Mouse (Mus musculus) midbrain, embryonic 14.5 days (tissue): ENCODE results near the gene Tesc. TPM values are rescaled to one million over a fixed set of nuclear protein-coding genes. Genes with fewer than 3 reads are reported as not detected.

Experiments
- ATAC-seq: fragments of 200-750 bp; cut with Nextera tagmentation; 2 replicates; pipeline ENCODE4 v1.8.0; 2017; ENCODE audit warnings: moderate number of reproducible peaks, moderate library complexity; ENCODE audit not compliant: low FRiP score, low TSS enrichment
- DNase-seq: peaks from one replicate; pipeline ENCODE4 v3.0.0-alpha.2; 2015
- H3K27ac ChIP-seq: fragments of 300-500 bp; sonication (generic); replicated peaks from 2 replicates; pipeline ENCODE4 v1.5.1; 2014; ENCODE audit warnings: mild to moderate bottlenecking, low read depth, low read length, moderate library complexity
- H3K27me3 ChIP-seq: fragments of 300-500 bp; sonication (generic); 2 replicates; pipeline ENCODE4 v1.6.1; 2014; ENCODE audit warnings: low read length, control low read depth, mixed read lengths; ENCODE audit not compliant: control insufficient read depth, insufficient read depth
- H3K36me3 ChIP-seq: fragments of 300-500 bp; sonication (generic); 2 replicates; pipeline ENCODE4 v1.6.1; 2014; ENCODE audit warnings: low read length, control low read depth; ENCODE audit not compliant: control insufficient read depth, insufficient read depth
- H3K4me1 ChIP-seq: fragments of 300-500 bp; sonication (generic); 2 replicates; pipeline ENCODE4 v1.6.1; 2014; ENCODE audit warnings: mild to moderate bottlenecking, antibody characterized with exemption, low read length, control low read depth; ENCODE audit not compliant: control insufficient read depth, insufficient read depth
- H3K4me2 ChIP-seq: fragments of 300-500 bp; sonication (generic); 2 replicates; pipeline ENCODE4 v1.6.1; 2014; ENCODE audit warnings: mild to moderate bottlenecking, low read length, moderate library complexity
- H3K4me3 ChIP-seq: fragments of 300-500 bp; sonication (generic); replicated peaks from 2 replicates; pipeline ENCODE4 v1.5.1; 2014; ENCODE audit warnings: low read depth, low read length
- H3K9ac ChIP-seq: fragments of 300-500 bp; sonication (generic); replicated peaks from 2 replicates; pipeline ENCODE4 v1.6.1; 2014; ENCODE audit warnings: mild to moderate bottlenecking, low read length, moderate library complexity
- H3K9me3 ChIP-seq: fragments of 300-500 bp; sonication (generic); 2 replicates; pipeline ENCODE4 v1.6.1; 2016; ENCODE audit warnings: low read length, control low read depth, mixed read lengths; ENCODE audit not compliant: control insufficient read depth
- WGBS: fragments of 180-500 bp; shearing (Covaris S2); extraction: QIAGEN DNeasy Blood & Tissue Kit; methylation state at CpG from one replicate; pipeline ENCODE4 v1.1.7; 2014; 5-methylcytosine and 5-hydroxymethylcytosine counted together
- polyA plus RNA-seq: library from polyadenylated mRNA; unstranded; fragments of >200 nt; fragmentation: Nextera tagmentation; extraction: Ambion mirVana; gene quantifications from 2 replicates; pipeline ENCODE4 v1.2.1, GENCODE M21; 2014

Gene Tesc
- polyA plus RNA-seq, 1 experiment from 2014 or later = 4.9 TPM

- H3K9me3 ChIP-seq = no peaks in the 10 kb centered on the region
- H3K9ac ChIP-seq = no peak overlapping the region
- DNase-seq (peak; percentile 73), ATAC-seq (no peak; the same call in 1 of the 2 replicates)
- no peak overlapping the region for H3K4me3 ChIP-seq
- 45% methylated on average over 7 of the region's 7 CpGs for WGBS
- no peak overlapping the region for H3K4me2 ChIP-seq
- peak overlapping the region; percentile 70 for H3K27ac ChIP-seq
- no peaks in the 10 kb centered on the region for H3K27me3 ChIP-seq
- peaks cover 23% of the 10 kb centered on the region for H3K4me1 ChIP-seq
- peaks cover 34% of the 10 kb centered on the region for H3K36me3 ChIP-seq
These were observed 61.6 kb downstream of the Tesc start for GRCm38 (mm10) chr5:118089102-118089501.

GRCm38 (mm10) chr5:118090101-118090500 lies 62.6 kb downstream of the Tesc start:
- Histone ChIP-seq H3K9me3 (no peaks in the 10 kb centered on the region), H3K4me2 (no peak overlapping the region), H3K4me1 (peaks cover 13% of the 10 kb centered on the region; the same call in 1 of the 2 replicates), H3K27ac (peak overlapping the region; percentile 70), H3K9ac (no peak overlapping the region), H3K36me3 (peaks cover 40% of the 10 kb centered on the region), H3K27me3 (no peaks in the 10 kb centered on the region), H3K4me3 (no peak overlapping the region)
- no peak for ATAC-seq
- 98% methylated on average over 6 of the region's 6 CpGs for WGBS
- no peak for DNase-seq

GRCm38 (mm10) chr5:118090837-118091236 lies 63.3 kb downstream of the Tesc start:
- H3K36me3 ChIP-seq = peaks cover 46% of the 10 kb centered on the region
- no peaks in the 10 kb centered on the region for H3K9me3 ChIP-seq
- peak; percentile 30 for DNase-seq
- WGBS = 95% methylated on average over 2 of the region's 2 CpGs
- no peak overlapping the region for H3K27ac ChIP-seq
- ATAC-seq = no peak
- no peaks in the 10 kb centered on the region for H3K27me3 ChIP-seq
- H3K4me2 ChIP-seq = no peak overlapping the region
- no peak overlapping the region for H3K9ac ChIP-seq
- peaks cover 6% of the 10 kb centered on the region; the same call in 1 of the 2 replicates for H3K4me1 ChIP-seq
- no peak overlapping the region for H3K4me3 ChIP-seq

- H3K4me1 ChIP-seq = 0 out of 2 replicates have a peak, but pooled peaks cover 6% of the 10 kb centered on the region
- no peak overlapping the region for H3K4me2 ChIP-seq
- H3K9ac ChIP-seq = no peak overlapping the region
- no peak overlapping the region for H3K4me3 ChIP-seq
- 72% methylated on average over 11 of the region's 11 CpGs for WGBS
- H3K36me3 ChIP-seq = peaks cover 56% of the 10 kb centered on the region
- no peaks in the 10 kb centered on the region for H3K27me3 ChIP-seq
- DNase-seq (no peak), ATAC-seq (no peak)
- H3K9me3 ChIP-seq = no peaks in the 10 kb centered on the region
- 0 out of 2 replicates have a peak overlapping the region, but pooled peaks have one; percentile 49 for H3K27ac ChIP-seq
These were observed 65.9 kb downstream of the Tesc start for GRCm38 (mm10) chr5:118093321-118094035.

GRCm38 (mm10) chr5:118095433-118095832 lies 67.9 kb downstream of the Tesc start:
- H3K9ac ChIP-seq = no peak overlapping the region
- no peak overlapping the region for H3K4me3 ChIP-seq
- no peak overlapping the region for H3K27ac ChIP-seq
- H3K9me3 ChIP-seq = no peaks in the 10 kb centered on the region
- H3K4me2 ChIP-seq = no peak overlapping the region
- no peaks in the 10 kb centered on the region for H3K27me3 ChIP-seq
- H3K4me1 ChIP-seq = peaks cover 10% of the 10 kb centered on the region; the same call in 1 of the 2 replicates
- DNase-seq (no peak), ATAC-seq (no peak)
- 89% methylated on average over 11 of the region's 11 CpGs for WGBS
- H3K36me3 ChIP-seq = peaks cover 56% of the 10 kb centered on the region

GRCm38 (mm10) chr5:118095849-118096248 lies 68.3 kb downstream of the Tesc start:
- Histone ChIP-seq H3K36me3 (peaks cover 53% of the 10 kb centered on the region), H3K9ac (no peak overlapping the region), H3K4me2 (no peak overlapping the region), H3K27me3 (no peaks in the 10 kb centered on the region), H3K4me1 (peaks cover 10% of the 10 kb centered on the region; the same call in 1 of the 2 replicates), H3K9me3 (no peaks in the 10 kb centered on the region), H3K27ac (no peak overlapping the region), H3K4me3 (no peak overlapping the region)
- no peak for DNase-seq
- WGBS = 88% methylated on average over 4 of the region's 4 CpGs
- no peak for ATAC-seq

GRCm38 (mm10) chr5:118096317-118096716 lies 68.8 kb downstream of the Tesc start:
- WGBS = 94% methylated on average over 3 of the region's 3 CpGs
- Histone ChIP-seq H3K4me2 (no peak overlapping the region), H3K27me3 (no peaks in the 10 kb centered on the region), H3K9me3 (no peaks in the 10 kb centered on the region), H3K4me1 (peaks cover 10% of the 10 kb centered on the region; the same call in 1 of the 2 replicates), H3K36me3 (peaks cover 48% of the 10 kb centered on the region), H3K27ac (no peak overlapping the region), H3K4me3 (no peak overlapping the region), H3K9ac (no peak overlapping the region)
- ATAC-seq (no peak), DNase-seq (no peak)

- WGBS = 82% methylated on average over 11 of the region's 11 CpGs
These were observed 71.7 kb downstream of the Tesc start for GRCm38 (mm10) chr5:118099069-118099869.

More at GRCm38 (mm10) chr5:118099069-118099869, 71.7 kb downstream of the Tesc start:
- Histone ChIP-seq H3K4me2 (no peak overlapping the region), H3K9me3 (no peaks in the 10 kb centered on the region), H3K27me3 (no peaks in the 10 kb centered on the region), H3K4me1 (peaks cover 10% of the 10 kb centered on the region; the same call in 1 of the 2 replicates), H3K9ac (no peak overlapping the region), H3K36me3 (peaks cover 20% of the 10 kb centered on the region), H3K4me3 (no peak overlapping the region), H3K27ac (peak overlapping the region; percentile 41)
- DNase-seq = no peak
- ATAC-seq = no peak
